ENCODE assay signal across 1 mouse cellular context in the genomic region with DNA sequence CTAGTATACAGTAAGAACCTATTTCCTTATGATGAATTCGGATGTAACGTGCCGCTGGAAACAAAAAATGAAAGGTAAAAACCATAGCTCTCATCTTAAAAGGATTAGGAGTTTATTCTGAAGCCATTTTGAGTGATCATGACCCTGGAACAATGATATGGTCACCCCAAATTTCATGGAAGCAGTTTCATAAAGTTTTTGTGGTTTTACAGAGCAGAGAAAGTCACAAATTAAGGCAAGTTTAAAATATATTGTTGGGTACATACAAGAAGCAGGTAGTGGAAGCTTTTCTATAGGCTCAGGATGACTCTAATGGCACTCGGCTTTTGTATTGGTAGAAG.
TF ChIP-seq lines count a peak whose summit lies in the region.

No protein-coding gene starts in this region.

TF ChIP-seq in MEL, 35 proteins besides CTCF, POLR2A, EP300 and RAD21 (continued from another document):
- no peak; the same call in 1 of the 2 replicates for TF ChIP-seq MXI1 (IDR thresholded peaks at IDR 0.05; ENCODE audit: low read depth, low read length)
